Mouse (Mus musculus) liver, adult 2 months (tissue): ENCODE data around the gene Rfx7.

ENCODE experiments used
- CTCF ChIP-seq: fragments of 200-500 bp; IDR thresholded peaks from 2 replicates; pipeline ENCODE4 v1.5.1; 2011; ENCODE audit warnings: low read depth, low read length, control low read depth
- POLR2A ChIP-seq: fragments of 200-500 bp; IDR thresholded peaks from 2 replicates; pipeline ENCODE4 v1.6.1; 2011; ENCODE audit warnings: low read length, control low read depth; ENCODE audit not compliant: insufficient read depth; ENCODE audit errors: extremely low read depth

DNA sequence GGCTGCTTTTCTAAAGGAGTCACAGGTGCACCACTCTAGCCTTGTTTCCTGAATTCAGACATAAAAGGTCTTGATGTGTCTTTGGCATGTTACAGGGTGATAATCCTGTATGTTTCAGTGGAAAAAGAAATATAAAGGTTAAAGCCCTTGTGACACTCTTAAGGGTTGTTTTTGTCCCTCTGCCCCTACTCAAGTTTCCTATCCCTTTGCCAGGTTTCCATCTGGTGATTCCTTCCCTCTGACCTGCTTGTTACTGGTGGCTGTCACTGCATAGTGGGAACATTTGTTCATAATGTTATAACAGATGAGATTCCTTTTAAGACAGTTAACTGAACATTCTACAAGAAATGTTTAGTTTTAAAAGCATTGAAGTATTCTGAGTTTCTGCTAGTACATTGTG lies 77.7 kb downstream of the Rfx7 start:
- TF ChIP-seq POLR2A (no peak), CTCF (no peak)
